Mouse (Mus musculus) large intestine, adult 2 months (tissue): Measurements from ENCODE around the gene Adgrd1. TPM values are rescaled to one million over a fixed set of nuclear protein-coding genes. Genes with fewer than 3 reads are reported as not detected.

ENCODE experiments used
- DNase-seq: peaks from one replicate; pipeline ENCODE4 v3.0.0-alpha.2; 2012; ENCODE audit warnings: low read depth, low spot score
- WGBS: fragments of 180-500 bp; shearing (Covaris S2); methylation state at CpG from one replicate; pipeline ENCODE4 v1.1.7; 2018; 5-methylcytosine and 5-hydroxymethylcytosine counted together
- polyA plus RNA-seq: library from polyadenylated mRNA; depleted of rRNA; stranded (reverse); fragments of >200 nt; gene quantifications from 2 replicates; pipeline ENCODE4 v1.2.3, GENCODE M21; 2012; rRNA removed

Adgrd1 gene
- polyA plus RNA-seq = 8.0 and 11.0 TPM in 2 replicates

DNA sequence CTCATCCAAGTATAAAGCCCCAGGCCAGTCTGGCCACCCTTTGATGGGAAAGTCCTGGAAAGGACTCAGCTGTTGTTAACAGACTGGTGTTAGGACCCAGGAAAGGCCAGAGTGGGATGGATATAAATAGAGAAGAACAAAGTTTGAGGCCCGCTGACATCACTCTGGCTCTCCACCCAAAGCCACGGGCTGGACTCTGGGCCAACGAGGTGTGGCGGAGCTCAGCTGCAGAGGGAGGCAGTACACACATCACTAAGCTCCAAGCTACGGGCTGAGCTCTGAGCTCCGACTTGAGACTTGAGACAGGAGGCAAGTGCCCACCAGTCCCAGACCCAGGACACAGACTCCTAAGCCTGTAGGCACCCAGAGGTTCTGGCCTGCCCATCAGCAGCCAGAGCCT lies at the start of gene Adgrd1:
Gene Adgrd1, plus strand, starts transcription at position 240 of the 400 bp plus-strand sequence.
- DNase-seq = peak; percentile 13

GRCm38 (mm10) chr5:129049372-129049771 lies 47.2 kb upstream of the Adgrd1 start:
- 83% methylated on average over 9 of the region's 9 CpGs for WGBS
- no peak for DNase-seq

More for the DNA sequence above, at the start of gene Adgrd1:
- whole genome bisulfite sequencing = 4% methylated on average over 6 of the region's 6 CpGs

DNA sequence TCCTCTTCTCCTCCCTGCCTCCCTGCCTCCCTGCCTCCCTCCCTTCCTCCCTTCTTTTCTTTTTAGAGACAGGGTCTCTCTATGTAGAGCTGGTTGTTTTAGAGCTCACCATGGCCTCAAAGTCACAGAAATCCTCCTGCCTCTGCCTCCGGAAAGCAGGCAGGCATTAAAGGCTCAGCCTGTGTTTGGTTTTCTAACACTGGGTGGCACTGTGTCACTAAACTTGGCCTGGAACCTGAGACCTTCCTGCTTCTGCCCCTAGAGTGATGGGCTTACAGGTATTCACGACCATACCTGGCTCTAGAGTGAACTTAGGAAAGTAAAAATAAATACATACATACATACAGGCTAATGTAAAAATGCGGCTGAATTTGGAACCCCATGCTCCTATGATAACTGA lies 44.6 kb upstream of the Adgrd1 start:
- 70% methylated on average over 3 of the region's 3 CpGs for WGBS
- no peak for DNase-seq

GRCm38 (mm10) chr5:129052636-129053355 lies 43.8 kb upstream of the Adgrd1 start:
- DNase-seq = no peak
- 32% methylated on average over 20 of the region's 20 CpGs for WGBS

GRCm38 (mm10) chr5:129054675-129055284 lies 41.8 kb upstream of the Adgrd1 start:
- 63% methylated on average over 9 of the region's 9 CpGs for WGBS
- DNase-seq = no peak

GRCm38 (mm10) chr5:129059116-129059515 lies 37.4 kb upstream of the Adgrd1 start:
- DNase-seq = no peak
- 86% methylated on average over 3 of the region's 3 CpGs for WGBS

DNA sequence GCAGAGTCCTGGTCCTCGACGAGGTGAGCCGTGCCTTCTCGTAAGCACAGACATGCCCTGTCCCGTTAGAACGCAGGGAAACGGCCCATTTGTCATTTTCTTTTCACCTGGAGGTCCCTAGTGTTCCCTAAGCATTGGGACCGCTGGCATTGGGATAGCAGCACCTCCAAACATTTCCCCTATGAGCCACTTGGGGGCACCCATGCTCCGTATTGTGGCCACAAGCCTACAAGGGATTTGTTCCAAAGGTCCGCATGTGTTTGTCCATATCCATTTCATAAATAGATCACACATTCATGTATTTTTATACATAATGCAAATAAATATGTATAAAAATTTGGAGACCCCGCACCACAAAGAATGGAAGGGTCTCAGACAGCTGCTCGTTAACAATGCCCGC lies 35.0 kb upstream of the Adgrd1 start:
- DNase-seq = peak; percentile 29
- 23% methylated on average over 13 of the region's 13 CpGs for WGBS

- DNase-seq = peak; percentile 40
- 6% methylated on average over 21 of the region's 21 CpGs for WGBS
These were observed 33.3 kb upstream of the Adgrd1 start for GRCm38 (mm10) chr5:129063037-129063791.

DNA sequence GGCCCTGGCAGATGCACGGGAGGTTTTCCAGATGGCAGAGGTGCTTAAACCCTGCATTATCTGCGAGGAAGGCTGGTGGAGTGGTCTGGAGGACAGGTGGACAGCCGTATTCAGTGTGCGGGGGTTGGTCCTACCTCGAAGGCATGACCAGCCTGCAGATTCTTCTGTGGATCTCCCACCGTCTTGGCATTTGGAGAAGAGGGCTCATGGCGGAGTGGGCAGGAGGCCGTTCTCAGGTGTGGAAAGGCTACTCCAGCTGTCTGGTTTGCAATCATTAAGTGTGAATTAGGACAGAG lies 32.8 kb upstream of the Adgrd1 start:
- WGBS = 51% methylated on average over 8 of the region's 8 CpGs
- DNase-seq = no peak

GRCm38 (mm10) chr5:129064186-129064585 lies 32.4 kb upstream of the Adgrd1 start:
- WGBS = 80% methylated on average over 11 of the region's 11 CpGs
- no peak for DNase-seq

GRCm38 (mm10) chr5:129065301-129065700 lies 31.2 kb upstream of the Adgrd1 start:
- DNase-seq = no peak
- WGBS = 86% methylated on average over 12 of the region's 12 CpGs

GRCm38 (mm10) chr5:129065946-129066345 lies 30.6 kb upstream of the Adgrd1 start:
- 57% methylated on average over 9 of the region's 9 CpGs for WGBS
- no peak for DNase-seq

GRCm38 (mm10) chr5:129066541-129067230 lies 29.9 kb upstream of the Adgrd1 start:
- WGBS = 68% methylated on average over 8 of the region's 8 CpGs
- no peak for DNase-seq

DNA sequence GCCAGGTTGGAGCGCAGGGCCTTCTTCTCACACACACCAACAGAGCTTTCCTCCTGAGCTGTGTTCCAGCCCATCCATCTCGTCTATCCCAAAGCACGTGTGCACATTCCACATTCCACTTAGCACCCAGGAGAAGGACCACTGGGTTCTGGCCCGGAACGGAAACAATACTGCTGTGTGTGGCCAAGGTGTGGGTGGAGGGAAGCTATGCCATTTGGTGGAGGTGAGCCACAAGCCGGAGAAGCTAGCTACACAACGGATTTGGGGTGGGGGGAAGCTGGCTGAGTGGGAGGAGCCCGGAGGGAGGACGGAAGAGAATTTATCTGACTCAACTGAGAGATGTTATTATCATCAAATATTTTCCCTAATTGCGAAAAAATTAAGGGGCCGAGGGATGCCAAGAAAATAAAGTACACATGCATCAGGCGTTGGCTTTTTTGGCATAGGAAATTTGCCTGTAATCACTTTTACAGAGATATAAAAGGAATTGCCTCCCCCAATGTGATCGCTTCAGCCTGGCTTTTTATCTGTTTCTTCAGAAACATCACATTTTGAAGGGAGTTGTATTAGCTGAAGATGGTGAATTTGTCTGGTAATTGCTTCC lies 29.2 kb upstream of the Adgrd1 start:
- DNase-seq = no peak
- WGBS = 66% methylated on average over 13 of the region's 13 CpGs

DNA sequence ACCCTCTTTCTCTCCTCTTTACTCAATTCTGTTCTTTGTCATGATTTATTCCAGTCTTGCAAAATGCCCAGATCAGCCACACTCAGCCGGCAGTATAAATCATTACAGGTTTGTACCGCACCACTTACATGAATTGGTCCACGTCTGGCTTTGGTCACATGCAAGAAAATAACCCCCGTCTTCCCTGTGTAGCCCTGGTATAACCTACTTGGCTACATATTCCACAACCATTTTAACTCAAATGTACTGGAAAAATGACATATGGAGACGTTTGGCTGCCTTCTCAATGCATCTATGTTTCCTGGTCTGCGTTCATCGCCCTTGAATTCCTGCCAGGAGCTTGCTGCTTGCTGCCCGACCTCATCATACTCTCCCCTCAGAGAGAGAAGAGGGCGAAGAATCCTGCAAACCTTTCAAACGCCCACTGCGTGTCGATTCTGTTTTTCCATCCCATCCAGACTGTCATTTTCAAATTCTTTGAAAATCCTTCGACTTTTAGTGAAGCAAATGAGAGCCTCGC lies 24.7 kb upstream of the Adgrd1 start:
- DNase-seq = no peak
- WGBS = 71% methylated on average over 14 of the region's 14 CpGs

DNA sequence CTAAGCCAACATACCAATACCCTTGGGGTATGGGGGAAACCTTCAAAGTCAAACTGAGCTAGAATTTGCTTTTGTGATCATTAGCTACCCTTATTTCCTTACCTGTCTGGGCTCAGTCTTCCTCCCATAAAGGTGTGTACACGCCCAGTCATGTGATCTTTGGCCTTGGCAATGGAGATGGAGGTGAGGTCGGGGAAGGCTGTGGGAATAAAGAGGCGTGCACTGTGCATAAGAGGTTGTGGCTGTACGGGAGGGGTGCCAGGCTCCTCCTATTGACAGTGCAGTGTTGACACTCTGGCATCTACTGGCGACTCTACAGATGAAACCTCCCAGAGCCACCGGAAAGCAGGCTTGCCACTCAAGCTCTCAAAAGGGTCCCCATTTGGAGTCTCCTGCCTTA lies 23.1 kb upstream of the Adgrd1 start:
- 28% methylated on average over 6 of the region's 6 CpGs for WGBS
- DNase-seq = peak; percentile 88

GRCm38 (mm10) chr5:129076098-129076497 lies 20.5 kb upstream of the Adgrd1 start:
- DNase-seq = no peak
- WGBS = 89% methylated on average over 6 of the region's 6 CpGs

DNA sequence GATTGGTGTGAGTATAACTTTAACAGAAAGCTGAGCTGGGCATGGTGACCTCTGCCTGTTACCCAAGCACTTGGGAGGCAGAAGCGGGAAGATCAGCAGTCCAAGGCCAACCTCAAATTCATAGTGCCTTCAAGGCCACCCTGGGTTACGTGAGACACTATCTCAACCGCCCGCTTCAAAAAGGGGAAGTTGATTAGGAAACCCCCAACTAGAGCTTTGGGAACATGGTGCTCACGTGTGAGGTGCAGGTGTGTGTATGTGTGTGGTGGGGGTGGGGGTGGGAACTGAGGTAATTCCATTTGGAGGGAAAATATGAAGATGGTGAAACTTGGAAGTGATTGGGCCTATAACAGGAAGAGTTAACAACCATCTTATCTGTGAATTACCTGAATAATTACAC lies 19.3 kb upstream of the Adgrd1 start:
- no peak for DNase-seq
- WGBS = 76% methylated on average over 5 of the region's 5 CpGs

- 80% methylated on average over 7 of the region's 7 CpGs for WGBS
- no peak for DNase-seq
These were observed 15.0 kb upstream of the Adgrd1 start for GRCm38 (mm10) chr5:129081521-129081920.

DNA sequence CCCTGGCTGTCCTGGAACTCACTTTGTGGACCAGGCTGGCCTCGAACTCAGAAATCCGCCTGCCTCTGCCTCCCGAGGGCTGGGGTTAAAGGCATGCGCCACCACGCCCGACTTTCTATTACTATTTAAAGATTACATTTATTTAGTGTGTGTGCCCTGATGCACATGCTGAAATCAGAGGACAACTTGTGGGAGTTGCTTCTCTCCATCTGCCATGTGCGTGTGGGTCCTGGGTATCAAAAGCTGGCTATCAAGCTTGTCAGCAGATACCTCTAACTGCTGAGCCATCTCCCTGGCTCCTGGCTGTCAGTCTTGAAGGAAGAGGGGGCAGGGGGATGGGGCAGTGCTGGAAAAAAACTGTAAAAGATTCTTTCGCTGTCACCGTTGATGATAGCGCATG lies 11.4 kb upstream of the Adgrd1 start:
- DNase-seq = no peak
- WGBS = 91% methylated on average over 10 of the region's 10 CpGs
